ENCODE assay signal across 8 mouse cellular contexts in genomic region chr5:114948891-114949290, GRCm38 (mm10). TPM values are rescaled to one million over a fixed set of nuclear protein-coding genes. Genes with fewer than 3 reads are reported as not detected.
DNase-seq lines count a peak whose midpoint lies in the region; ATAC-seq and TF ChIP-seq lines count a peak whose summit lies in the region.

No protein-coding gene starts in this region.

- DNase-seq in liver, adult 2 months (ENCODE audit: extremely low read depth, low read depth, low spot score), result peak; percentile 69
- DNase-seq in cerebellum, adult 2 months, result peak; percentile 69 to 74
- peak; percentile 40 for DNase-seq in right cerebral cortex, postnatal 14 days
- DNase-seq in embryo, embryonic 10 days (ENCODE audit: low spot score), result no peak
- DNase-seq in ovary, postnatal 36 days (ENCODE audit: low spot score), result no peak
- DNase-seq in spleen, adult 12 weeks (ENCODE audit: low spot score), result no peak

- no peak for TF ChIP-seq CTCF in liver, adult 2 months (IDR thresholded peaks at IDR 0.05; ENCODE audit: low read depth, low read length)
- no peak for TF ChIP-seq CTCF in cerebellum, adult 2 months (IDR thresholded peaks at IDR 0.05; ENCODE audit: borderline replicate concordance, insufficient read depth, low read depth, low read length)

- H3K4me2 ChIP-seq in liver, embryonic 12.5 days, result no peak overlapping the region
- H3K4me2 ChIP-seq in hindbrain, embryonic 13.5 days, result no peak overlapping the region

- H3K27ac ChIP-seq in liver, adult 2 months (replicated peaks; ENCODE audit: insufficient read depth, low read depth, low read length), result no peak overlapping the region
- H3K27ac ChIP-seq in liver, embryonic 12.5 days, result no peak overlapping the region
- H3K27ac ChIP-seq in cerebellum, adult 2 months (ENCODE audit: insufficient read depth, low read length), result 0 out of 2 replicates have a peak overlapping the region, but pooled peaks have one; percentile 43
- peak overlapping the region; percentile 36; the same call in 1 of the 2 replicates for H3K27ac ChIP-seq in hindbrain, embryonic 13.5 days

- H3K4me3 ChIP-seq in liver, adult 2 months (ENCODE audit: insufficient read depth, low read depth, low read length), result no peak overlapping the region
- no peak overlapping the region for H3K4me3 ChIP-seq in liver, embryonic 12.5 days
- no peak overlapping the region for H3K4me3 ChIP-seq in cerebellum, adult 2 months (replicated peaks; ENCODE audit: insufficient read depth, low read depth, low read length)
- H3K4me3 ChIP-seq in hindbrain, embryonic 13.5 days, result no peak overlapping the region

- no peak for TF ChIP-seq POLR2A in liver, adult 2 months (IDR thresholded peaks at IDR 0.05; ENCODE audit: extremely low read depth, insufficient read depth, low read length)
- TF ChIP-seq POLR2A in cerebellum, adult 2 months (IDR thresholded peaks at IDR 0.05; ENCODE audit: borderline replicate concordance, insufficient read depth, low read length), result no peak

- H3K4me1 ChIP-seq in liver, adult 2 months (ENCODE audit: control insufficient read depth, insufficient read depth, low read length), result peaks cover 14% of the 10 kb centered on the region
- H3K4me1 ChIP-seq in liver, embryonic 12.5 days, result peaks cover 17% of the 10 kb centered on the region; the same call in 1 of the 2 replicates
- peaks cover 25% of the 10 kb centered on the region for H3K4me1 ChIP-seq in cerebellum, adult 2 months (ENCODE audit: control insufficient read depth, insufficient read depth, low read length)
- H3K4me1 ChIP-seq in hindbrain, embryonic 13.5 days (replicated peaks), result peaks cover 20% of the 10 kb centered on the region

- no peak overlapping the region for H3K9ac ChIP-seq in liver, adult 2 months (ENCODE audit: low read depth, low read length)
- H3K9ac ChIP-seq in liver, embryonic 12.5 days, result no peak overlapping the region
- H3K9ac ChIP-seq in hindbrain, embryonic 13.5 days, result no peak overlapping the region

- H3K36me3 ChIP-seq in liver, adult 2 months (ENCODE audit: control insufficient read depth, insufficient read depth, low read length), result peaks cover 6% of the 10 kb centered on the region; the same call in 1 of the 2 replicates
- H3K36me3 ChIP-seq in liver, embryonic 12.5 days, result peaks cover 58% of the 10 kb centered on the region
- H3K36me3 ChIP-seq in hindbrain, embryonic 13.5 days, result peaks cover 49% of the 10 kb centered on the region

- ATAC-seq in liver, embryonic 12.5 days, result no peak
- no peak for ATAC-seq in hindbrain, embryonic 13.5 days (ENCODE audit: low FRiP score)

- no peaks in the 10 kb centered on the region for H3K27me3 ChIP-seq in liver, adult 2 months (ENCODE audit: control insufficient read depth, insufficient read depth, low read length)
- peaks cover 8% of the 10 kb centered on the region; the same call in 1 of the 2 replicates for H3K27me3 ChIP-seq in liver, embryonic 12.5 days (replicated peaks)
- no peaks in the 10 kb centered on the region for H3K27me3 ChIP-seq in cerebellum, adult 2 months (ENCODE audit: control insufficient read depth, insufficient read depth, low read length)
- no peaks in the 10 kb centered on the region for H3K27me3 ChIP-seq in hindbrain, embryonic 13.5 days

- H3K9me3 ChIP-seq in liver, embryonic 12.5 days (replicated peaks), result no peaks in the 10 kb centered on the region
- no peaks in the 10 kb centered on the region for H3K9me3 ChIP-seq in hindbrain, embryonic 13.5 days

- no peaks in the 10 kb centered on the region for H3K79me2 ChIP-seq in liver, adult 2 months (ENCODE audit: control insufficient read depth, insufficient read depth, low read length)

- WGBS in liver, adult 2 months, result 9% methylated on average over 6 of the region's 6 CpGs
- WGBS in liver, embryonic 12.5 days (ENCODE audit: insufficient replicate concordance), result 65% methylated on average over 6 of the region's 6 CpGs
- 14% methylated on average over 6 of the region's 6 CpGs for WGBS in cerebellum, adult 2 months
- 52% methylated on average over 6 of the region's 6 CpGs for WGBS in hindbrain, embryonic 13.5 days

RNA-seq across cellular contexts. Expression of gene 2210016L21Rik, which starts 6.9 kb away (rescaled TPM):
- 3.0 and 5.2 TPM in 2 replicates for total RNA-seq in liver, adult 2 months (2014; rRNA removed)
- 5.2 and 6.1 TPM in 2 replicates for polyA plus RNA-seq in liver, adult 2 months (2012; rRNA removed)
- polyA plus RNA-seq in liver, embryonic 12.5 days (2016; fragmentation: Nextera tagmentation; extraction: Ambion mirVana), result 22.1 and 25.2 TPM in 2 replicates
- 137 and 141 TPM in 2 replicates for polyA plus RNA-seq in cerebellum, adult 2 months (2012; rRNA removed)
- 107 and 110 TPM in 2 replicates for polyA plus RNA-seq in hindbrain, embryonic 13.5 days (2015; fragmentation: Nextera tagmentation; extraction: Ambion mirVana)

RNA-seq across cellular contexts. Expression of gene Hnf1a, which starts 22.0 kb away (rescaled TPM):
- total RNA-seq in liver, adult 2 months (2014; rRNA removed), result 6.1 and 9.3 TPM in 2 replicates
- polyA plus RNA-seq in liver, adult 2 months (2012; rRNA removed), result 13.5 and 19.2 TPM in 2 replicates
- 3.8 and 3.9 TPM in 2 replicates for polyA plus RNA-seq in liver, embryonic 12.5 days (2016; fragmentation: Nextera tagmentation; extraction: Ambion mirVana)
- polyA plus RNA-seq in cerebellum, adult 2 months (2012; rRNA removed), result 0.05 TPM in 1 of 2 replicates, not detected in the other
- polyA plus RNA-seq in hindbrain, embryonic 13.5 days (2015; fragmentation: Nextera tagmentation; extraction: Ambion mirVana), result 0.10 TPM in 1 of 2 replicates, not detected in the other

RNA-seq across cellular contexts. Expression of gene Oasl1, which starts 25.9 kb away (rescaled TPM):
- total RNA-seq in liver, adult 2 months (2014; rRNA removed), result 5.8 and 6.6 TPM in 2 replicates
- 15.4 and 16.8 TPM in 2 replicates for polyA plus RNA-seq in liver, adult 2 months (2012; rRNA removed)
- 0.29 and 0.30 TPM in 2 replicates for polyA plus RNA-seq in liver, embryonic 12.5 days (2016; fragmentation: Nextera tagmentation; extraction: Ambion mirVana)
- polyA plus RNA-seq in cerebellum, adult 2 months (2012; rRNA removed), result 0.36 and 0.46 TPM in 2 replicates
- 0.21 and 0.57 TPM in 2 replicates for polyA plus RNA-seq in hindbrain, embryonic 13.5 days (2015; fragmentation: Nextera tagmentation; extraction: Ambion mirVana)

RNA-seq across cellular contexts. Expression of gene Oasl2, which starts 52.2 kb away (rescaled TPM):
- 4.1 and 6.3 TPM in 2 replicates for total RNA-seq in liver, adult 2 months (2014; rRNA removed)
- polyA plus RNA-seq in liver, adult 2 months (2012; rRNA removed), result 1.5 and 4.2 TPM in 2 replicates
- polyA plus RNA-seq in liver, embryonic 12.5 days (2016; fragmentation: Nextera tagmentation; extraction: Ambion mirVana), result 3.5 and 3.9 TPM in 2 replicates
- 5.3 and 6.9 TPM in 2 replicates for polyA plus RNA-seq in cerebellum, adult 2 months (2012; rRNA removed)
- 3.5 and 3.6 TPM in 2 replicates for polyA plus RNA-seq in hindbrain, embryonic 13.5 days (2015; fragmentation: Nextera tagmentation; extraction: Ambion mirVana)

Comparison
In these comparisons a context has a peak if more than half of its experiments do, and no peak if none do; other contexts are left out.
1. RNA of gene Oasl1, which starts 25.9 kb away (polyA plus RNA-seq): 15.4 to 16.8 TPM in liver, adult 2 months; 0.36 to 0.46 TPM in cerebellum, adult 2 months, 0.29 to 0.30 TPM in liver, embryonic 12.5 days and 0.21 to 0.57 TPM in hindbrain, embryonic 13.5 days; every median in the first group is over 10 times any median in the second.
2. DNase-seq: peak in liver, adult 2 months (single experiment), cerebellum, adult 2 months (2 of 2) and right cerebral cortex, postnatal 14 days (single experiment); none in embryo, embryonic 10 days (single experiment), ovary, postnatal 36 days (single experiment) and spleen, adult 12 weeks (single experiment).
3. H3K27ac ChIP-seq: peak in cerebellum, adult 2 months (single experiment) and hindbrain, embryonic 13.5 days (single experiment); none in liver, adult 2 months (single experiment) and liver, embryonic 12.5 days (single experiment).